Mouse (Mus musculus): Measurements from ENCODE around the gene Cdc34. TPM values are rescaled to one million over a fixed set of nuclear protein-coding genes. Genes with fewer than 3 reads are reported as not detected.

Gene Cdc34
- polyA plus RNA-seq, 1 experiment, result 110 TPM

GRCm38 (mm10) chr10:79708668-79709067, 26.7 kb downstream of the Cdc34 start:
- no peak for TF ChIP-seq POLR2A (IDR thresholded peaks at IDR 0.05; ENCODE audit: extremely low read depth, insufficient read depth, low read length)
- TF ChIP-seq CTCF (IDR thresholded peaks at IDR 0.05; ENCODE audit: extremely low read depth, insufficient read depth, low read length), result no peak
- Histone ChIP-seq H3K27ac (ENCODE audit: insufficient read depth, low read length) (no peak overlapping the region), H3K4me3 (ENCODE audit: insufficient read depth, low read length) (0 out of 2 replicates have a peak overlapping the region, but pooled peaks have one; percentile 5), H3K4me1 (ENCODE audit: control insufficient read depth, insufficient read depth, low read length) (peaks cover 8% of the 10 kb centered on the region)

DNA sequence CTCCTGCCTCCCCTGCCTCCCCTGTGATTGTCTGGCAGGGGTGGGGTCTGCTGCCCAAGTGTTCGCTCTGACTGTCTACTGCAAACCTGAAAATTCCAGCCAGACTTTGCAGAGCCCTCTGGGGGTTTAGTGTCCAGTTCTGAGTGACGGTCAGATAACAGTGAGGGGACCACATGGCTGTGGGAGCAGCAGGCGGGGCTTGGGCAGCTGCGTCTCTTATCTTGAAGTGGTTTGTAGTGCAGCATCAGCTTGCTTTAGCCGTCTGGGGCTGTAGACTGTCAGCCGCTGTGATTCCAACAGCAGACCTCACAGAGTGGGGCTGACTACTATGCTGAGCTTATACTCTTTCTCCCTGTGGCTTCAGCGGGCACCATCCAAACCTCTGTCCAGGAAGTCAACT, 27.3 kb downstream of the Cdc34 start:
- TF ChIP-seq CTCF (IDR thresholded peaks at IDR 0.05; ENCODE audit: extremely low read depth, insufficient read depth, low read length), result no peak
- no peak for TF ChIP-seq POLR2A (IDR thresholded peaks at IDR 0.05; ENCODE audit: extremely low read depth, insufficient read depth, low read length)
- 0 out of 2 replicates have a peak overlapping the region, but pooled peaks have one; percentile 9 for H3K4me3 ChIP-seq (ENCODE audit: insufficient read depth, low read length)
- no peak overlapping the region for H3K27ac ChIP-seq (ENCODE audit: insufficient read depth, low read length)
- H3K4me1 ChIP-seq (ENCODE audit: control insufficient read depth, insufficient read depth, low read length), result peaks cover 8% of the 10 kb centered on the region

DNA sequence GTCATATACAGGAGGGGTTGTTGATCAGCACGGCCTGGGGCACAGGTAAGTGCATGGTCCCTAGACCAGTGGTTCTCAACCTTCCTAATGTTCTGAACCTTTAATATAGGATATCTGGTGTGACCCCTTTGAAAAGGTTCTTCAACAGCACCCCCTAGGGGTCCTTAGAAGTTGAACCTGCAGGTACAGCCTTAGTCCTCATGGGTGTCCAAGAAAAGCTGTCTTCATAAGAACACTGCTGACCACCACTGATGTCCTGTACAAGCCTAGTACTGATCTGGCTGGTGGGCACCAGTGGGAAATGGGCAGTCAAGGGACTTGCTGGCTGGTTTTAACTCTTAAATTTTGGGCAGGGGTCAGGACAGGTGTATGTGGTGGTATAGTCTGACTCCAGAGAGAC, 30.0 kb downstream of the Cdc34 start:
- no peak overlapping the region for H3K4me3 ChIP-seq (ENCODE audit: insufficient read depth, low read length)
- TF ChIP-seq POLR2A (IDR thresholded peaks at IDR 0.05; ENCODE audit: extremely low read depth, insufficient read depth, low read length), result no peak
- peak; percentile 19; the same call in 1 of the 2 replicates for TF ChIP-seq CTCF (IDR thresholded peaks at IDR 0.05; ENCODE audit: extremely low read depth, insufficient read depth, low read length)
- H3K27ac ChIP-seq (ENCODE audit: insufficient read depth, low read length), result no peak overlapping the region
- 0 out of 2 replicates have a peak, but pooled peaks cover 1% of the 10 kb centered on the region for H3K4me1 ChIP-seq (ENCODE audit: control insufficient read depth, insufficient read depth, low read length)

GRCm38 (mm10) chr10:79712499-79713126, 30.6 kb downstream of the Cdc34 start:
- TF ChIP-seq CTCF (IDR thresholded peaks at IDR 0.05; ENCODE audit: extremely low read depth, insufficient read depth, low read length) (peak; percentile 79), POLR2A (IDR thresholded peaks at IDR 0.05; ENCODE audit: extremely low read depth, insufficient read depth, low read length) (no peak)
- H3K27ac ChIP-seq (ENCODE audit: insufficient read depth, low read length), result peak overlapping the region; percentile 2; the same call in 1 of the 2 replicates
- H3K4me3 ChIP-seq (ENCODE audit: insufficient read depth, low read length), result no peak overlapping the region
- 0 out of 2 replicates have a peak, but pooled peaks cover 1% of the 10 kb centered on the region for H3K4me1 ChIP-seq (ENCODE audit: control insufficient read depth, insufficient read depth, low read length)

DNA sequence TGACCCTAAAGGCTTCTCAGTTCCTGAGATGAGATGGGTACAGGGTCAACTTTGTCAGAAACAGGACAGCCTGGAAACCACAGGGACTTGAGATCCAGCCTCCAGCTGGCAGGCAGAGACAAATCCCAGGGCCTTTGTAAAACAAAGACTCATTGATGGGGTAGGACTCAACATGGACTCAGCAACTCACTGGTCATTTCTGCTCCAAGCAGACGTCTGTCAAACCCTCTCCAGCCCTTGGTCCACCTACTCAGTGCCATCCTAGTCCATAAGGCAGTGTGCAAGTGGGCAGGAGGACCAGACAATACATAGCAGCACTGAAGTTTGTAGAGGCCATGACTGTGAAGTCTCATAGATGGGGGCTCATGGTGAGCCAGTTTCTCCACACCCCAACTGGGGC, 31.2 kb downstream of the Cdc34 start:
- TF ChIP-seq POLR2A (IDR thresholded peaks at IDR 0.05; ENCODE audit: extremely low read depth, insufficient read depth, low read length) (no peak), CTCF (IDR thresholded peaks at IDR 0.05; ENCODE audit: extremely low read depth, insufficient read depth, low read length) (no peak)
- H3K4me1 ChIP-seq (ENCODE audit: control insufficient read depth, insufficient read depth, low read length), result peaks cover under 1% of the 10 kb centered on the region; the same call in 1 of the 2 replicates
- H3K27ac ChIP-seq (ENCODE audit: insufficient read depth, low read length), result no peak overlapping the region
- H3K4me3 ChIP-seq (ENCODE audit: insufficient read depth, low read length), result no peak overlapping the region

- TF ChIP-seq CTCF (IDR thresholded peaks at IDR 0.05; ENCODE audit: extremely low read depth, insufficient read depth, low read length) (no peak), POLR2A (IDR thresholded peaks at IDR 0.05; ENCODE audit: extremely low read depth, insufficient read depth, low read length) (no peak)
- Histone ChIP-seq H3K4me3 (ENCODE audit: insufficient read depth, low read length) (no peak overlapping the region), H3K27ac (ENCODE audit: insufficient read depth, low read length) (no peak overlapping the region), H3K4me1 (ENCODE audit: control insufficient read depth, insufficient read depth, low read length) (peaks cover 6% of the 10 kb centered on the region; the same call in 1 of the 2 replicates)
These were observed 33.0 kb downstream of the Cdc34 start for GRCm38 (mm10) chr10:79714996-79715395.

DNA sequence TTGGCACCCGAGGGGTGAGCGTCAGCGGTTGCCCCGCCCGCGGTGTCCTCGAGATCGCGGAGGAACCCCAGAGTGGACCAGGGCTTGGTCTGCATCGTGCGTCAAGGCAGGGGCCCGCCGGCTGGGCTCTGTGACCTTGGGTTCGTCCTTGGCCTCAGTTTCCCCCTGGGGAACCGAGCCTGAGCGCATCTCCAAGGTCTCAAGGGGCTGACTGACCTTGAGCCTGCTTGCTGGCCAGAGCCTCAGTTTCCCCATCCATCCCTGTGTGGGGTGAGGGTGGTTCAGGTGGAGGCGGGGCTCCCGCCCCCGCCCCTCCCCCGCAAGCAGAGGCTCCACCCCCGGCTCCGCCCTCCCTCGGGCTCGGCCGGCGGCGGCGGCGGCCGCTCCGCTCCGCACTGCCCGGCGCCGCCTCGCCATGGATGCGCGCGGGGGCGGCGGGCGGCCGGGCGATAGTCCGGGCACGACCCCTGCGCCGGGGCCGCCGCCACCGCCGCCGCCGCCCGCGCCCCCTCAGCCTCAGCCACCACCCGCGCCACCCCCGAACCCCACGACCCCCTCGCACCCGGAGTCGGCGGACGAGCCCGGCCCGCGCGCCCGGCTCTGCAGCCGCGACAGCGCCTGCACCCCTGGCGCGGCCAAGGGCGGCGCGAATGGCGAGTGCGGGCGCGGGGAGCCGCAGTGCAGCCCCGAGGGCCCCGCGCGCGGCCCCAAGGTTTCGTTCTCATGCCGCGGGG, 34.4 kb downstream of the Cdc34 start, which contains the start of gene Hcn2:
Gene Hcn2, plus strand, starts transcription at position 381 of the 734 bp plus-strand sequence.
- peak within 1 kb of the TSS; percentile 83 for H3K27ac ChIP-seq (ENCODE audit: insufficient read depth, low read length)
- TF ChIP-seq POLR2A (IDR thresholded peaks at IDR 0.05; ENCODE audit: extremely low read depth, insufficient read depth, low read length) (peak; percentile 36; the same call in 1 of the 2 replicates), CTCF (IDR thresholded peaks at IDR 0.05; ENCODE audit: extremely low read depth, insufficient read depth, low read length) (no peak)
- peak within 1 kb of the TSS; percentile 63 for H3K4me3 ChIP-seq (ENCODE audit: insufficient read depth, low read length)
- peaks cover 6% of the 10 kb centered on the region; the same call in 1 of the 2 replicates for H3K4me1 ChIP-seq (ENCODE audit: control insufficient read depth, insufficient read depth, low read length)

DNA sequence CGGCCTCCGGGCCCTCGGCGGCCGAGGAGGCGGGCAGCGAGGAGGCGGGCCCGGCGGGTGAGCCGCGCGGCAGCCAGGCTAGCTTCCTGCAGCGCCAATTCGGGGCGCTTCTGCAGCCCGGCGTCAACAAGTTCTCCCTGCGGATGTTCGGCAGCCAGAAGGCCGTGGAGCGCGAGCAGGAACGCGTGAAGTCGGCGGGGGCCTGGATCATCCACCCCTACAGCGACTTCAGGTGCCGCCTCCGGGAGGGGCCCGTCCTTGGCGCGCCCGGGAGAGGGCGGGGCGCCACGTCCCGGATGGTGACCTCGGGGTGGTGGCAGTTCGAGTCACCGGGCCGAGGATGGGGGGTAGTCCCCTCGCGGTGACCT, 35.0 kb downstream of the Cdc34 start:
- H3K4me3 ChIP-seq (ENCODE audit: insufficient read depth, low read length), result peak overlapping the region; percentile 63
- H3K4me1 ChIP-seq (ENCODE audit: control insufficient read depth, insufficient read depth, low read length), result peaks cover 6% of the 10 kb centered on the region; the same call in 1 of the 2 replicates
- no peak for TF ChIP-seq POLR2A (IDR thresholded peaks at IDR 0.05; ENCODE audit: extremely low read depth, insufficient read depth, low read length)
- TF ChIP-seq CTCF (IDR thresholded peaks at IDR 0.05; ENCODE audit: extremely low read depth, insufficient read depth, low read length), result no peak
- peak overlapping the region; percentile 83 for H3K27ac ChIP-seq (ENCODE audit: insufficient read depth, low read length)

DNA sequence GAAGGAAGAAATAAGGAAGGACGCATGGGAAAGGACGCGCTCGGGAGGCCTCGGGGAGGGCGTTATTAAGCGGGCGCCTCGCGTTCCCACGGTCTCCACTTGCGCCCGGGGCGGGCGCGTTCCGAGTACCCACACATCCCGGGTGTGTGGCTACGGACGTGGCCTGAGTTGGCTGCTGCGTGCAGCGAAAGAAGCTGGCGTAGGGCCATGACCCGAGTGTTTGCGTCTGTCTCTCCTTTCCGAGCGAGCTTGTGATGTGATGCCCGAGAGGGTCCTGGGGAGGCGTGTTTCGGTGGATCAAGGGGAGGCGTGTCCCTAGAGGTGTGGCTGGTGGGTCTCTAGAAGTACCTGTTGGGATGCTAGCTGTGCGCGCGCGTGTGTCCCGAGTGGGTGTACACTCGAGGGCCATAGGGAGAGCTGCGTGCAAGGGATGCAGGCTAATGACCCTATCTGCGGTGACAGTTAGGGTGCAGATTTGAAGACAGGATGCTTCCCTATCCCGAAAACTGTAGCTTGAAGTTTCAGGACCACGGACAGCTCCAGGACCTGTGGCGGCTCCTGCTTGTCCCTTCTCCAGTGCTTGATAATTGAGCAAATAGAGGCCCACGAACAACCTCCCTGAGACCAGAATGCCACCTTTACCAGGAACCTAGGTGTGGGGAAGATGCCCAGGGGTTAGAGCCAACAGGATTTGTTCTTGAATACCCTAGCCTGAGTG, 35.8 kb downstream of the Cdc34 start:
- peaks cover 8% of the 10 kb centered on the region; the same call in 1 of the 2 replicates for H3K4me1 ChIP-seq (ENCODE audit: control insufficient read depth, insufficient read depth, low read length)
- peak overlapping the region; percentile 63 for H3K4me3 ChIP-seq (ENCODE audit: insufficient read depth, low read length)
- H3K27ac ChIP-seq (ENCODE audit: insufficient read depth, low read length), result no peak overlapping the region
- no peak for TF ChIP-seq CTCF (IDR thresholded peaks at IDR 0.05; ENCODE audit: extremely low read depth, insufficient read depth, low read length)
- TF ChIP-seq POLR2A (IDR thresholded peaks at IDR 0.05; ENCODE audit: extremely low read depth, insufficient read depth, low read length), result no peak

Data from cortical plate, adult 2 months (tissue).